Mouse (Mus musculus): ENCODE data around the gene Lrrc1. TPM values are rescaled to one million over a fixed set of nuclear protein-coding genes. Genes with fewer than 3 reads are reported as not detected.

The Lrrc1 gene
- total RNA-seq, 2 experiments from 2014 or later: 0.71 to 0.84 TPM

DNA sequence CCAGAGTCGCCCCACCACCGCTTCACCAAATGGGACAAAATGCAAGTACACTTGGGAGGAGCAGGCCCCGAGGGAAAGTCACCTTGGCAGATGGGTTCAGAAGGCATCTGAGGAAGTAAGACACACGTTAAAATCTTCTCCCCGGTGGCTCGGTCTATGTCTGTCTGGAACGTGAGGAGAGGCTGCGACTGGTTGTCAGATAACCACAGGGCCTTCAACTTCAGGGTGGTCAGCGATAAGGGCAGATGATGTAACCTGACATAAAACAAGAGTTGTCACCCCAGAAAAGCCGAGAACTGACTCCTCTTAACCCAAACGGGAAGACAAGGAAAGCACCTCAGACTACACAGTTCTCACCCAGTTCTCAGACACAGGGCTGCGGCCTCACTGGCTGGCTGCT is 109.7 kb downstream of the Lrrc1 start:
- intact Hi-C loops (cut with DNase I): no loop called here
- TF ChIP-seq CTCF (IDR thresholded peaks at IDR 0.05): no peak
- H3K27ac ChIP-seq: no peak overlapping the region

DNA sequence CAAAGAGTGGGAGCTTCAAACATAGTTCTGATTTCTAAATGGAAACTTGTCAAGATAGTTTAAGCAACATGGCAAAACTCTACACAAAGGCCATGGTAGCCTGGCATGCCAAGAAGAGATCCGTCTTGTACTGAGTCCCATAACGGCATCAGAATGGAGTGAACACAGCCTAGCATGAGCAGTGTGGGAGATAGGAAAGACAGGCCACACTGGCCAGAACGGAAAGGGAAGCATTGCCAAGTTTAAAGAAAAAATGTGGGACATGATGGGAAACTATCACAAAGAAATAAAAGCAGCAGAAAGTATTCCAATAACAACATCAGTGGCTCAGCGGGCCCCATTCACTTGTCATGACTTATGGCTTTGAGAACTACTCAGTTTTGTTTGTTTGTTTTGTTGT is 111.2 kb downstream of the Lrrc1 start:
- no peak for DNase-seq
- no peak overlapping the region for H3K27ac ChIP-seq
- no peak for TF ChIP-seq CTCF (IDR thresholded peaks at IDR 0.05)
- H3K4me3 ChIP-seq: no peak overlapping the region
- intact Hi-C loops (cut with DNase I): no loop called here

More for the DNA sequence above, 109.7 kb downstream of the Lrrc1 start:
- no peak for DNase-seq
- no peak overlapping the region for H3K4me3 ChIP-seq

DNA sequence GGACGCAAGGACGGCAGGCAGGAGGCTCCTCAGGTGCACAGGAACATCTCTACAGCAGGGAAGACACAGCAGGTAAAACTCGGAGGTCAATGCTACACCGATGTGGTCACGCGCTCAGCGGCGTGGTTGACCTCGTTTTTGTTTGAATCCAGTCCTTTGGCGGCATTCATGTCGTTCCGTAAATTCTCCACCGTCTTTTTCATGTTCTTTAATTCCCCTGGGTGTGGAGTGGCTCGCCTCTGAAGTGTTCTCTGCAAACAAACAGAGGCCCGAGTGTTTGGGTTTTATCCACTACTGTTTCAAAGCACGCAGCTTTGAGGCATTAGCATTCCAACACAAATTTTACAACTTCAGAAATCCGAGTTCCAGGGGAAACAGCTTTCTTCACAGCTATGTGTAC is 112.6 kb downstream of the Lrrc1 start:
- Histone ChIP-seq H3K27ac (no peak overlapping the region), H3K4me3 (no peak overlapping the region)
- no peak for DNase-seq
- intact Hi-C loops (cut with DNase I): no loop called here
- TF ChIP-seq CTCF (IDR thresholded peaks at IDR 0.05): no peak

GRCm38 (mm10) chr9:77430413-77431087 is 114.1 kb downstream of the Lrrc1 start:
- no peak for DNase-seq
- H3K4me3 ChIP-seq: no peak overlapping the region
- no peak for TF ChIP-seq CTCF (IDR thresholded peaks at IDR 0.05)
- intact Hi-C loops (cut with DNase I): no loop called here
- H3K27ac ChIP-seq: no peak overlapping the region

DNA sequence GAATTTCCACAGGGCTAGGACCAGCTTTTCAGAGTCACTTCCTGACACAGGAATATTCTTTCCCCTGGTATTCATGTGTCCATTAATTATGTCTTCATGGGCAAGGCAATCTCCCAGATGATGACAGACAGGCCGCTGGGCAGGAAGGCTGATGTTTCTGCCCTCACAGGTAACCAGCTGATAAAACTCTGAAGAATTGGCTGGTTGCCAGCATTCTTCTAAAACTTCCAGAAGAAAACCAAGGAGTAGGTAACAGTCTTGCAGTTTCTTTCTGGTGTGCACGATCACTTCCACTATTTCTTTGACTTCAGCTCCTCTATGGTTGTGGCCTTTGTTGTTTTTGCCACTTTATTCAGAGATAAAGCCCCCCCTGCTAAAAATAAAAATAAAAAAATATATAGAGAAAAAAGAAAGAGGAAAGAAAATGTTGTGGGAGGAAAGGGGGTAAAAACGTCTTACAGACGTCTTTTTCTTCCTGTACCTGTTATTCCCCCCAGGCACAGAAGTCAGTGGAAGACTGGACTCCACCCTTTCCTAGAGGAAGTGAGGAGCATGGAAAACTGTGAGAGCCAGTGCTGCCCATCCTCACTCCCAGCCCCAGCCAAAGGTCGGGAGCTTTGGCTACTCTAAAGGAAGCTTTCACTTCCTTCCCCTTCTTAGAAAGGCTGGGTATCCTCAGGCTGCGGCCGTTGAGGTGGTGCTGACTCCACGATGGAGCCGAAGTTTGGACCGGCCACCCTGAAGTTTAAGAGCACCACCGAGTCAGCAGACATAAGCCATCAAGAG is 115.2 kb downstream of the Lrrc1 start:
- Histone ChIP-seq H3K4me3 (no peak overlapping the region), H3K27ac (no peak overlapping the region; the same call in 1 of the 2 replicates)
- intact Hi-C loops (cut with DNase I): loop anchor here (5.0 kb wide), 1 partner anchor 113 kb away; the partner anchor contains the start of gene Lrrc1
- no peak for TF ChIP-seq CTCF (IDR thresholded peaks at IDR 0.05)
- DNase-seq: no peak

- DNase-seq: no peak
- TF ChIP-seq CTCF (IDR thresholded peaks at IDR 0.05): no peak
- intact Hi-C loops (cut with DNase I): loop anchor here (5.0 kb wide), 1 partner anchor 114 kb away; the partner anchor contains the start of gene Lrrc1
- Histone ChIP-seq H3K4me3 (peak overlapping the region; percentile 61), H3K27ac (peak overlapping the region; percentile 85)
Observed at GRCm38 (mm10) chr9:77428748-77429140, 115.9 kb downstream of the Lrrc1 start.

- intact Hi-C loops (cut with DNase I): loop anchor here (5.0 kb wide), 1 partner anchor 114 kb away; the partner anchor contains the start of gene Lrrc1
- H3K27ac ChIP-seq: peak overlapping the region; percentile 85
- DNase-seq: no peak
- TF ChIP-seq CTCF (IDR thresholded peaks at IDR 0.05): no peak
- H3K4me3 ChIP-seq: peak overlapping the region; percentile 61
Observed at GRCm38 (mm10) chr9:77428115-77428747, 116.4 kb downstream of the Lrrc1 start.

- peak; percentile 63 for DNase-seq
- intact Hi-C loops (cut with DNase I): loop anchor here (5.0 kb wide), 1 partner anchor 115 kb away; the partner anchor contains the start of gene Lrrc1
Observed at GRCm38 (mm10) chr9:77427292-77428114, 117.2 kb downstream of the Lrrc1 start.

GRCm38 (mm10) chr9:77426110-77426509 is 118.6 kb downstream of the Lrrc1 start:
- no peak overlapping the region for H3K4me3 ChIP-seq
- TF ChIP-seq CTCF (IDR thresholded peaks at IDR 0.05): no peak
- no peak overlapping the region for H3K27ac ChIP-seq
- intact Hi-C loops (cut with DNase I): loop anchor here (5.0 kb wide), 1 partner anchor 116 kb away; the partner anchor contains the start of gene Lrrc1
- no peak for DNase-seq

More at GRCm38 (mm10) chr9:77427292-77428114, 117.2 kb downstream of the Lrrc1 start:
- TF ChIP-seq CTCF (IDR thresholded peaks at IDR 0.05): no peak
- Histone ChIP-seq H3K27ac (peak overlapping the region; percentile 85), H3K4me3 (peak overlapping the region; percentile 61)

DNA sequence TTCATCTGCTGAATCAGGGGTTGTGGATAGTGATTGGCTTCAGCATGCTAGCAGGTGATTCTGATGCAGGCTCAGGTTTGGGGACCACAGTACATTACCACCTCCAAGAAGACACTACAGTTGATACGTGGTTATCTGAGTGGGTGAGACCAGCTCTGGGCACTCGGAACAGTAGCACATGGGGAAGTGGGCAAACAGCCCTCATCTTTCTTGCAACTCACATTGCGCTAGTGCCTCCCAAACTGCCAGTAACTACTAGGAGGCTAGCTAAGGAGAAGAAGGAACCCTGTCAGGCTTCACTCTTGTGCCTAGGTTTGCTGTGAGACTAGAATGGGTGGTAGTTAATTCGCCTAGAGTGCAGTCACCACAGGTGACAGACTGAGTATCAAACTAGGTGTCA is 119.1 kb downstream of the Lrrc1 start:
- no peak for DNase-seq
- Histone ChIP-seq H3K4me3 (no peak overlapping the region), H3K27ac (no peak overlapping the region)
- no peak for TF ChIP-seq CTCF (IDR thresholded peaks at IDR 0.05)
- intact Hi-C loops (cut with DNase I): loop anchor here (5.0 kb wide), 1 partner anchor 117 kb away; the partner anchor contains the start of gene Lrrc1

DNA sequence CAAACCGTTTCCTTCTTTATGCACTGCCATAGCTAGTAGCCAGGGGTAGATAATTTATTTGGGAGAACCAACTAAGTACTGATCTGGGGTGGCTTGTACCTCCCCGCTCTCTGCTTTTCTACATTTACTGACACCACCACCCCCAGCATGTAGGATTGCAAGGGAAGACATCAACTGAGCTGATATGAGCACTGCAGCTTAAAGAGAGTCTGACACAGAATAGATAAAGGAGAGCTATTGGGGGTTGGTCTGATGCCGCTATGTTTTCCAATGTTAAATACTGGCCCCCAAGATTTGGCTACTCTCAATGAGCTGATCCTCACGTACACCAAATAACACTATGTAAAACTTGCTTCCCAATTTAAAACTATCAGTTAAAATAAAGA is 124.5 kb downstream of the Lrrc1 start:
- H3K27ac ChIP-seq: no peak overlapping the region
- no peak overlapping the region for H3K4me3 ChIP-seq
- TF ChIP-seq CTCF (IDR thresholded peaks at IDR 0.05): no peak
- DNase-seq: no peak
- intact Hi-C loops (cut with DNase I): no loop called here

Data from gastrocnemius, adult 2 months (tissue).